Mouse (Mus musculus): Measurements from ENCODE around the gene Zc2hc1c. TPM values are rescaled to one million over a fixed set of nuclear protein-coding genes. Genes with fewer than 3 reads are reported as not detected.

Gene Zc2hc1c
- polyA plus RNA-seq, 1 experiment, result 0.06 TPM

GRCm38 (mm10) chr12:85304725-85305124 is 16.3 kb downstream of the Zc2hc1c start:
- Histone ChIP-seq H3K27me3 (ENCODE audit: control insufficient read depth, insufficient read depth, low read length) (no peaks in the 10 kb centered on the region), H3K27ac (ENCODE audit: insufficient read depth, low read depth, low read length) (peak overlapping the region; percentile 70; the same call in 1 of the 2 replicates), H3K4me1 (ENCODE audit: control insufficient read depth, insufficient read depth, insufficient read length, low read length) (peaks cover 6% of the 10 kb centered on the region; the same call in 1 of the 2 replicates), H3K4me3 (ENCODE audit: low read depth, low read length) (no peak overlapping the region), H3K36me3 (ENCODE audit: control insufficient read depth, insufficient read depth, low read length) (peaks cover 62% of the 10 kb centered on the region)
- 59% methylated on average over 4 of the region's 4 CpGs for WGBS
- TF ChIP-seq POLR2A (IDR thresholded peaks at IDR 0.05; ENCODE audit: low read depth, low read length), result no peak
- no peak for TF ChIP-seq CTCF (IDR thresholded peaks at IDR 0.05; ENCODE audit: extremely low read depth, insufficient read length, insufficient replicate concordance, low read depth, low read length)

- peak overlapping the region; percentile 39 for H3K4me3 ChIP-seq (ENCODE audit: low read depth, low read length)
- H3K36me3 ChIP-seq (ENCODE audit: control insufficient read depth, insufficient read depth, low read length), result peaks cover 65% of the 10 kb centered on the region
- WGBS, result 39% methylated on average over 16 of the region's 16 CpGs
- H3K4me1 ChIP-seq (ENCODE audit: control insufficient read depth, insufficient read depth, insufficient read length, low read length), result peaks cover 6% of the 10 kb centered on the region; the same call in 1 of the 2 replicates
- TF ChIP-seq POLR2A (IDR thresholded peaks at IDR 0.05; ENCODE audit: low read depth, low read length) (no peak), CTCF (IDR thresholded peaks at IDR 0.05; ENCODE audit: extremely low read depth, insufficient read length, insufficient replicate concordance, low read depth, low read length) (peak; percentile 93; the same call in 1 of the 2 replicates)
- H3K27me3 ChIP-seq (ENCODE audit: control insufficient read depth, insufficient read depth, low read length), result no peaks in the 10 kb centered on the region
- peak overlapping the region; percentile 70 for H3K27ac ChIP-seq (ENCODE audit: insufficient read depth, low read depth, low read length)
Observed at GRCm38 (mm10) chr12:85305247-85305892, 17.0 kb downstream of the Zc2hc1c start.

DNA sequence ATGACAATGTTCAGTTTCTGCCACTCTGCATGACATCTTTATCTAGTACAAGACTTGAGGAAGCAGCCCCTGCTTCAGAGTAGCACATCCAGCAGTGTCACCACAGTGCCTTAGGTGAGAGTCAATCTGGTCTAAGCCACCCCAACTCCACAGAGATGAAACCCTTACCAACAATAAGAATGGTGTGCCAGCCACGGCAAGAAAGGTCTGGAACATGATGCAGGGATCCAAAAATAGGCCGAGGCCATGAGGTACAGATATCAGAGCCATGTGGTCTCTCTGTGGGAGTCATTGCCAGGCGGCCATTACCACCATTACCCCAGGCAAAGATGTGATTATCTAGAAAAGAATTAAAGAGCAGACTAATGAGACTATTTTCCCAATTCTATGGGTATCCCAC is 20.3 kb downstream of the Zc2hc1c start:
- peaks cover 67% of the 10 kb centered on the region for H3K36me3 ChIP-seq (ENCODE audit: control insufficient read depth, insufficient read depth, low read length)
- no peak overlapping the region for H3K27ac ChIP-seq (ENCODE audit: insufficient read depth, low read depth, low read length)
- 87% methylated on average over 3 of the region's 3 CpGs for WGBS
- H3K4me1 ChIP-seq (ENCODE audit: control insufficient read depth, insufficient read depth, insufficient read length, low read length), result peaks cover 4% of the 10 kb centered on the region; the same call in 1 of the 2 replicates
- no peak overlapping the region for H3K4me3 ChIP-seq (ENCODE audit: low read depth, low read length)
- no peaks in the 10 kb centered on the region for H3K27me3 ChIP-seq (ENCODE audit: control insufficient read depth, insufficient read depth, low read length)
- TF ChIP-seq CTCF (IDR thresholded peaks at IDR 0.05; ENCODE audit: extremely low read depth, insufficient read length, insufficient replicate concordance, low read depth, low read length), result no peak
- no peak for TF ChIP-seq POLR2A (IDR thresholded peaks at IDR 0.05; ENCODE audit: low read depth, low read length)

DNA sequence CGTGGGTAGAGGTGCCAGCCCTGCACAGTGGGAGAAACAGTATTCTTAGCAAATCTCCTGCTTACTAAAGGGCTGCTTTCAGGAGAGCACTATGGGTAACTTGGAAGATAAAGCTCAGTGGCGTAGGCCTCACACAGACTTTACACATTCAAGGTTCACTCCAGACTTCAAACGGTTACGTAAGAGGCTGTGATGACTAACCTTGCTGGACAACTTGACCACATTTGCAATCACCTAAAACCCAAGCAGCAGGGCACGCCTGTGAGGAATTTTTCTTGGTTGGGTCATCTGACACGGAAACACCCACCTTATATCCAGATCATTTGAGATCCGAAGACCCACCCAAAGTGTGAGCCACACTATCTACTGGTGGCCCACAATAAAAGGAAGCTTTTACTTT is 41.8 kb downstream of the Zc2hc1c start:
- TF ChIP-seq CTCF (IDR thresholded peaks at IDR 0.05; ENCODE audit: extremely low read depth, insufficient read length, insufficient replicate concordance, low read depth, low read length) (no peak), POLR2A (IDR thresholded peaks at IDR 0.05; ENCODE audit: low read depth, low read length) (no peak)
- H3K4me3 ChIP-seq (ENCODE audit: low read depth, low read length), result no peak overlapping the region
- H3K36me3 ChIP-seq (ENCODE audit: control insufficient read depth, insufficient read depth, low read length), result peaks cover 55% of the 10 kb centered on the region
- H3K4me1 ChIP-seq (ENCODE audit: control insufficient read depth, insufficient read depth, insufficient read length, low read length), result no peaks in the 10 kb centered on the region
- H3K27me3 ChIP-seq (ENCODE audit: control insufficient read depth, insufficient read depth, low read length), result no peaks in the 10 kb centered on the region
- WGBS, result 74% methylated on average over 7 of the region's 7 CpGs
- no peak overlapping the region for H3K27ac ChIP-seq (ENCODE audit: insufficient read depth, low read depth, low read length)

DNA sequence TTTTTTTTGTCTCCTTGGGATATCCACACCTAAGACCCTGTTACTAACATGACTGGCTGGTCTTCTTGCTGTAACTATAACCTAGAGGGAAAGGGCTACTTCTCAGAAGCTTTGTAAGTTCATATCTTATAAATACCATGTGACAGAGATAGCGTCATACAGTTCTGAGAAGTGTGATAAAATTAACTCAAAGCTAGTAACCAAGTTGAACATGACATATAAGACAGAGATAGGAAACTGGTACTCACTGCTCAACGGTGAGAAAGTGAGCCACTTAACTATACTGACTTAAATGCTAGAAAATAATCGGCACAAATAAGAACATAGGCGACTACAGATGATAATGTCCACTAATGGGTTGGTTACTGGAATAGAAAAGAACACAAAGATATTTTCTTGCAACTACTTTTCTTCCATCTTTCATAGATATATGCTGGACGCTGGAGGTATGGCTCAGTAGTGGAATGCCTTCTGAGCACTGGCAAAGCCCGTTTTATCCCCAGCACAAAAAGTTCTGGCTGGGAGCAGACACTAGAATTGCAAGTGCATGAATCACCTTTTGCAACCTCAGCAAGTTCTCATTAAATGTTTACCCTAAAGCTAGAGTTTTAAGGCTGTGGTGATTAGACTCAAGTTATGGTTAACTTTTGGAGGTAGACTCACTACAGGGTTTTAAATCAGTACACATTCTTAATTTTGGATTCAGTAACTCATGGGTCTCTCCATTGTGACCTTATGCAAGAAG is 49.3 kb downstream of the Zc2hc1c start:
- Histone ChIP-seq H3K36me3 (ENCODE audit: control insufficient read depth, insufficient read depth, low read length) (peaks cover 21% of the 10 kb centered on the region), H3K27me3 (ENCODE audit: control insufficient read depth, insufficient read depth, low read length) (no peaks in the 10 kb centered on the region), H3K4me3 (ENCODE audit: low read depth, low read length) (no peak overlapping the region), H3K4me1 (ENCODE audit: control insufficient read depth, insufficient read depth, insufficient read length, low read length) (peaks cover 6% of the 10 kb centered on the region; the same call in 1 of the 2 replicates), H3K27ac (ENCODE audit: insufficient read depth, low read depth, low read length) (no peak overlapping the region)
- TF ChIP-seq CTCF (IDR thresholded peaks at IDR 0.05; ENCODE audit: extremely low read depth, insufficient read length, insufficient replicate concordance, low read depth, low read length) (no peak), POLR2A (IDR thresholded peaks at IDR 0.05; ENCODE audit: low read depth, low read length) (no peak)
- 66% methylated on average over 6 of the region's 6 CpGs for WGBS

GRCm38 (mm10) chr12:85338815-85339214 is 50.4 kb downstream of the Zc2hc1c start:
- WGBS, result under 1% methylated on average over 42 of the region's 42 CpGs
- TF ChIP-seq POLR2A (IDR thresholded peaks at IDR 0.05; ENCODE audit: low read depth, low read length) (no peak), CTCF (IDR thresholded peaks at IDR 0.05; ENCODE audit: extremely low read depth, insufficient read length, insufficient replicate concordance, low read depth, low read length) (no peak)

GRCm38 (mm10) chr12:85339243-85339729 is 50.9 kb downstream of the Zc2hc1c start, which contains the start of gene Nek9:
Gene Nek9, minus strand, starts transcription at chr12:85339362.
- Histone ChIP-seq H3K27me3 (ENCODE audit: control insufficient read depth, insufficient read depth, low read length) (no peaks in the 10 kb centered on the region), H3K4me3 (ENCODE audit: low read depth, low read length) (peak within 1 kb of the TSS; percentile 95), H3K27ac (ENCODE audit: insufficient read depth, low read depth, low read length) (peak within 1 kb of the TSS; percentile 81), H3K36me3 (ENCODE audit: control insufficient read depth, insufficient read depth, low read length) (peaks cover 20% of the 10 kb centered on the region), H3K4me1 (ENCODE audit: control insufficient read depth, insufficient read depth, insufficient read length, low read length) (peaks cover 6% of the 10 kb centered on the region; the same call in 1 of the 2 replicates)
- TF ChIP-seq CTCF (IDR thresholded peaks at IDR 0.05; ENCODE audit: extremely low read depth, insufficient read length, insufficient replicate concordance, low read depth, low read length), result no peak
- peak; percentile 83 for TF ChIP-seq POLR2A (IDR thresholded peaks at IDR 0.05; ENCODE audit: low read depth, low read length)
- under 1% methylated on average over 36 of the region's 36 CpGs for WGBS

More at GRCm38 (mm10) chr12:85338815-85339214, 50.4 kb downstream of the Zc2hc1c start:
- Histone ChIP-seq H3K4me1 (ENCODE audit: control insufficient read depth, insufficient read depth, insufficient read length, low read length) (peaks cover 6% of the 10 kb centered on the region; the same call in 1 of the 2 replicates), H3K4me3 (ENCODE audit: low read depth, low read length) (peak overlapping the region; percentile 95), H3K27me3 (ENCODE audit: control insufficient read depth, insufficient read depth, low read length) (no peaks in the 10 kb centered on the region), H3K27ac (ENCODE audit: insufficient read depth, low read depth, low read length) (peak overlapping the region; percentile 81), H3K36me3 (ENCODE audit: control insufficient read depth, insufficient read depth, low read length) (peaks cover 20% of the 10 kb centered on the region)
